Mouse (Mus musculus): ENCODE results near the gene Synj2. TPM values are rescaled to one million over a fixed set of nuclear protein-coding genes. Genes with fewer than 3 reads are reported as not detected.

Synj2 gene
- total and polyA plus RNA-seq, 2 experiments from 2014 or later: 4.8 to 15.9 TPM

DNA sequence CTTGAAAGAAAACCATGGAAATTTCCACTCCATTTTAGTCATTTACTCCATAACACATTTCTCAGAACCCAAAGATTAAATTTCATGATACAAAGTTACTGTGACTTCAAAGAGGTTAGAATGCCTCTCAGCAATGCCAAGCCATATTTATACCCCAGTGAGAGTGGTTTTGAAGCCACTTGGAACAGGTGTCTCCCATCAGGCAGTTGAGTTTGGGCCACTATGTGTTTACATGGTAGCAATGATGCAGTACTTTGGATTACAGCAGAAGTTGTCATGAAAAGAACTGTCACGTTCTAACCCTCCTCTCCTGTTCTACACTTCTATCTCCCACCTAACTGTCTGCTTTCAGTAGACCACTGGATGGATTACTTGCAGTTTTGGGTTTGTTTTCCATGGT is 2.0 kb downstream of the Synj2 start:
- no peaks in the 10 kb centered on the region for H3K36me3 ChIP-seq (replicated peaks; ENCODE audit: control insufficient read depth, insufficient read depth, low read length)
- DNase-seq (ENCODE audit: low spot score): no peak
- no peaks in the 10 kb centered on the region for H3K27me3 ChIP-seq (ENCODE audit: control insufficient read depth, insufficient read depth, low read length)
- no peak overlapping the region for H3K9ac ChIP-seq (replicated peaks; ENCODE audit: low read depth, low read length)
- H3K9me3 ChIP-seq (replicated peaks; ENCODE audit: control insufficient read depth, low read length): no peaks in the 10 kb centered on the region
- no peak overlapping the region for H3K27ac ChIP-seq (ENCODE audit: low read depth)
- H3K4me3 ChIP-seq (ENCODE audit: low read depth, low read length): no peak overlapping the region
- peaks cover 11% of the 10 kb centered on the region for H3K4me1 ChIP-seq (ENCODE audit: control insufficient read depth, insufficient read depth)
- 70% methylated on average over 1 of the region's 1 CpGs for WGBS
- no peak for ATAC-seq (ENCODE audit: insufficient read depth, low read depth)
- TF ChIP-seq CTCF (IDR thresholded peaks at IDR 0.05; ENCODE audit: low read depth) (no peak), EP300 (IDR thresholded peaks at IDR 0.05; ENCODE audit: low read depth) (no peak)
- H3K4me2 ChIP-seq (ENCODE audit: low read depth, low read length): no peak overlapping the region

GRCm38 (mm10) chr17:5947039-5947438 is 6.0 kb downstream of the Synj2 start:
- no peak for ATAC-seq (ENCODE audit: insufficient read depth, low read depth)
- whole genome bisulfite sequencing: 59% methylated on average over 3 of the region's 3 CpGs
- TF ChIP-seq EP300 (IDR thresholded peaks at IDR 0.05; ENCODE audit: low read depth): no peak
- TF ChIP-seq CTCF (IDR thresholded peaks at IDR 0.05; ENCODE audit: low read depth): no peak
- Histone ChIP-seq H3K4me1 (ENCODE audit: control insufficient read depth, insufficient read depth) (peaks cover 11% of the 10 kb centered on the region), H3K4me3 (ENCODE audit: low read depth, low read length) (no peak overlapping the region), H3K36me3 (replicated peaks; ENCODE audit: control insufficient read depth, insufficient read depth, low read length) (no peaks in the 10 kb centered on the region), H3K27ac (ENCODE audit: low read depth) (no peak overlapping the region), H3K27me3 (ENCODE audit: control insufficient read depth, insufficient read depth, low read length) (no peaks in the 10 kb centered on the region), H3K4me2 (ENCODE audit: low read depth, low read length) (no peak overlapping the region), H3K9ac (replicated peaks; ENCODE audit: low read depth, low read length) (no peak overlapping the region), H3K9me3 (replicated peaks; ENCODE audit: control insufficient read depth, low read length) (no peaks in the 10 kb centered on the region)
- no peak for DNase-seq (ENCODE audit: low spot score)

DNA sequence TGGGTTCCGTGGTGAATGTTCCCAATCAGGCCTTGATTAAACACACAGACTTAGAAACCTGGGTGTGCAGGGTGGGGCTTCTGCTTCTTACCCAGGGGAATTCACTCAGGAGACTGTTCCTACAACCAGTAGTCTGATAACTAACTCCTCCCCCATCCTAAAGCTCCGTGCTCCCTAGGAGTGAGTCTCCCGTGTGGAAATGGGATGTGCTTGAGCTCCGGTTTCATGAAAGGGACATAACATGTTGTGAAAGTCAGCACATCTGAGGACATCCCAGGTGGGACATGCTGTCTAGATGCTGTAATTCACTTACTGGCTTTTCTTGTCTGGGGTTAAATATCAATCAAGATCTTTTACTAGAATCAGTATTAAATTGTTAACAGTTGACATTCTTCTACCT is 11.4 kb downstream of the Synj2 start:
- 74% methylated on average over 4 of the region's 4 CpGs for WGBS
- Histone ChIP-seq H3K4me3 (ENCODE audit: low read depth, low read length) (no peak overlapping the region), H3K9me3 (replicated peaks; ENCODE audit: control insufficient read depth, low read length) (no peaks in the 10 kb centered on the region), H3K9ac (replicated peaks; ENCODE audit: low read depth, low read length) (no peak overlapping the region), H3K27ac (ENCODE audit: low read depth) (no peak overlapping the region), H3K36me3 (replicated peaks; ENCODE audit: control insufficient read depth, insufficient read depth, low read length) (no peaks in the 10 kb centered on the region), H3K4me1 (ENCODE audit: control insufficient read depth, insufficient read depth) (no peaks in the 10 kb centered on the region), H3K4me2 (ENCODE audit: low read depth, low read length) (no peak overlapping the region), H3K27me3 (ENCODE audit: control insufficient read depth, insufficient read depth, low read length) (no peaks in the 10 kb centered on the region)
- DNase-seq (ENCODE audit: low spot score): no peak
- ATAC-seq (ENCODE audit: insufficient read depth, low read depth): no peak
- no peak for TF ChIP-seq EP300 (IDR thresholded peaks at IDR 0.05; ENCODE audit: low read depth)
- no peak for TF ChIP-seq CTCF (IDR thresholded peaks at IDR 0.05; ENCODE audit: low read depth)

DNA sequence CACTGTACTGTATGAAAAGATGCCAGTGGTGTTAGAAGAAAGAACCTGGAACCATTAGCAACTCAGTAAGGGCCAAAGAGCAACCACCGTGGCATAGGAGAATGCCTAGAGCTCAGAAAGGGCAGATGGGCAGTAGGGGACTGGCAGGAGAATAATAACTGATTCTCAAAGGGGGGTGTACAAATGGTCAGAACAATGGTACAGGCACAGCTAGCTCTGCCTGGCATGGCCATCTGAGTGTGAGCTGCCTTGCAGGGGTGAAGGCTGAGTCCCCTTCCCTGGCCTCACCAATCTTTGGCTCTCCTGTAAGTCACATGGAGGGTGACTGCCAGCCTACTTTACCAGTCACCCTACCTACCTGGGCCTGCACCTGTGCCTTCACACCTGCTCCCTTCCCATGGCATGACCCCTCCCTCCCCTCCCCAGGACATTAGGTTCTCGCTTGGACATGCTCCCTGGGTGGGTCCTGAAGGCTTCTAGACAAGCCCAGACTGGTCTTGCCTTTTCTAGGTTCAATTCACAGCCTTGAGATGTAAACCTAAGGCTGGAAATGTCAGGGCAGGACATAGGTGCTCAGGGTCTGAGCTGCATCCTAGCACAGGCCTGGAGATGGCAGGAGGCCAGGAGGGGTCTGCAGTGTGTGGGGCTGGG is 15.4 kb downstream of the Synj2 start:
- Histone ChIP-seq H3K36me3 (replicated peaks; ENCODE audit: control insufficient read depth, insufficient read depth, low read length) (no peaks in the 10 kb centered on the region; the same call in 1 of the 2 replicates), H3K4me3 (ENCODE audit: low read depth, low read length) (no peak overlapping the region), H3K4me1 (ENCODE audit: control insufficient read depth, insufficient read depth) (peaks cover 13% of the 10 kb centered on the region), H3K4me2 (ENCODE audit: low read depth, low read length) (no peak overlapping the region), H3K9ac (replicated peaks; ENCODE audit: low read depth, low read length) (no peak overlapping the region), H3K27me3 (ENCODE audit: control insufficient read depth, insufficient read depth, low read length) (no peaks in the 10 kb centered on the region), H3K27ac (ENCODE audit: low read depth) (no peak overlapping the region), H3K9me3 (replicated peaks; ENCODE audit: control insufficient read depth, low read length) (no peaks in the 10 kb centered on the region)
- WGBS: 87% methylated on average over 2 of the region's 2 CpGs
- no peak for DNase-seq (ENCODE audit: low spot score)
- no peak for ATAC-seq (ENCODE audit: insufficient read depth, low read depth)
- TF ChIP-seq EP300 (IDR thresholded peaks at IDR 0.05; ENCODE audit: low read depth): no peak
- no peak for TF ChIP-seq CTCF (IDR thresholded peaks at IDR 0.05; ENCODE audit: low read depth)

GRCm38 (mm10) chr17:5957097-5957496 is 16.0 kb downstream of the Synj2 start:
- TF ChIP-seq EP300 (IDR thresholded peaks at IDR 0.05; ENCODE audit: low read depth): no peak
- no peak for TF ChIP-seq CTCF (IDR thresholded peaks at IDR 0.05; ENCODE audit: low read depth)

GRCm38 (mm10) chr17:5958229-5958628 is 17.1 kb downstream of the Synj2 start:
- H3K9ac ChIP-seq (replicated peaks; ENCODE audit: low read depth, low read length): no peak overlapping the region
- H3K9me3 ChIP-seq (replicated peaks; ENCODE audit: control insufficient read depth, low read length): no peaks in the 10 kb centered on the region
- DNase-seq (ENCODE audit: low spot score): no peak
- H3K27me3 ChIP-seq (ENCODE audit: control insufficient read depth, insufficient read depth, low read length): no peaks in the 10 kb centered on the region
- WGBS: 91% methylated on average over 5 of the region's 5 CpGs
- TF ChIP-seq CTCF (IDR thresholded peaks at IDR 0.05; ENCODE audit: low read depth) (no peak), EP300 (IDR thresholded peaks at IDR 0.05; ENCODE audit: low read depth) (no peak)
- no peak for ATAC-seq (ENCODE audit: insufficient read depth, low read depth)
- H3K4me2 ChIP-seq (ENCODE audit: low read depth, low read length): no peak overlapping the region
- H3K4me3 ChIP-seq (ENCODE audit: low read depth, low read length): no peak overlapping the region
- H3K4me1 ChIP-seq (ENCODE audit: control insufficient read depth, insufficient read depth): peaks cover 13% of the 10 kb centered on the region
- H3K36me3 ChIP-seq (replicated peaks; ENCODE audit: control insufficient read depth, insufficient read depth, low read length): no peaks in the 10 kb centered on the region; the same call in 1 of the 2 replicates
- H3K27ac ChIP-seq (ENCODE audit: low read depth): no peak overlapping the region

More at GRCm38 (mm10) chr17:5957097-5957496, 16.0 kb downstream of the Synj2 start:
- 47% methylated on average over 3 of the region's 3 CpGs for WGBS
- Histone ChIP-seq H3K4me2 (ENCODE audit: low read depth, low read length) (no peak overlapping the region), H3K4me3 (ENCODE audit: low read depth, low read length) (no peak overlapping the region), H3K9me3 (replicated peaks; ENCODE audit: control insufficient read depth, low read length) (no peaks in the 10 kb centered on the region), H3K9ac (replicated peaks; ENCODE audit: low read depth, low read length) (no peak overlapping the region), H3K27me3 (ENCODE audit: control insufficient read depth, insufficient read depth, low read length) (no peaks in the 10 kb centered on the region), H3K36me3 (replicated peaks; ENCODE audit: control insufficient read depth, insufficient read depth, low read length) (no peaks in the 10 kb centered on the region; the same call in 1 of the 2 replicates), H3K27ac (ENCODE audit: low read depth) (no peak overlapping the region), H3K4me1 (ENCODE audit: control insufficient read depth, insufficient read depth) (peaks cover 13% of the 10 kb centered on the region)
- DNase-seq (ENCODE audit: low spot score) (no peak), ATAC-seq (ENCODE audit: insufficient read depth, low read depth) (no peak)
